Mouse (Mus musculus): ENCODE results near the gene Gtf3c2. TPM values are rescaled to one million over a fixed set of nuclear protein-coding genes. Genes with fewer than 3 reads are reported as not detected.

The Gtf3c2 gene
- polyA plus RNA-seq, 1 experiment from 2014 or later = 56.6 TPM

DNA sequence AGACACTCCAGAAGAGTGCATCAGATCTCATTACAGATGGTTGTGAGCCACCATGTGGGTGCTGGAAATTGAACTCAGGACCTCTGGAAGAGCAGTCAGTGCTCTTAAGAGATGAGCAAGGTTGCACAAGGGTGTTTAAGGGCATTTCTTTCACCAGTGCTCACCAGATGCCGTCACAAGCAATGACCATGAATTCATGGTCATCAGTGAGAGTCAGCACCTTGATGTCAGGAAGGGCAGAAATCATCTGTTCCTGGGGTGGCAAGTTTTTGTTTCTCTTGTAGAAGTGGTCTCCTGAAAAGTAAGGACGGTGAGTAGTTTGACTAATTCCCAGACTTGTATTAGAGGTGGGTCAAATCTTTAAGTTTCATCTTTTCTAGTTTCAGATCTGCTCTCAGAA lies 23.9 kb upstream of the Gtf3c2 start:
- no peak overlapping the region for H3K27ac ChIP-seq
- H3K4me3 ChIP-seq (replicated peaks) = no peak overlapping the region
- 0 out of 2 replicates have a peak, but pooled peaks cover 4% of the 10 kb centered on the region for H3K9me3 ChIP-seq
- 94% methylated on average over 2 of the region's 2 CpGs for WGBS
- no peak overlapping the region for H3K4me2 ChIP-seq (replicated peaks)
- ATAC-seq = no peak
- H3K27me3 ChIP-seq (replicated peaks) = no peaks in the 10 kb centered on the region
- no peak overlapping the region for H3K9ac ChIP-seq
- H3K36me3 ChIP-seq = peaks cover 48% of the 10 kb centered on the region
- peaks cover 16% of the 10 kb centered on the region for H3K4me1 ChIP-seq (replicated peaks)

- Histone ChIP-seq H3K36me3 (peaks cover 55% of the 10 kb centered on the region), H3K27me3 (replicated peaks) (no peaks in the 10 kb centered on the region), H3K9ac (no peak overlapping the region), H3K9me3 (0 out of 2 replicates have a peak, but pooled peaks cover 4% of the 10 kb centered on the region), H3K27ac (peak overlapping the region; percentile 84), H3K4me1 (replicated peaks) (peaks cover 16% of the 10 kb centered on the region), H3K4me3 (replicated peaks) (peak overlapping the region; percentile 89), H3K4me2 (replicated peaks) (peak overlapping the region; percentile 72)
- no peak for ATAC-seq
- 86% methylated on average over 7 of the region's 7 CpGs for WGBS
Observed at GRCm38 (mm10) chr5:31202933-31203332, 23.0 kb upstream of the Gtf3c2 start.

- Histone ChIP-seq H3K36me3 (peaks cover 56% of the 10 kb centered on the region), H3K4me2 (replicated peaks) (peak within 1 kb of the TSS; percentile 85), H3K9me3 (0 out of 2 replicates have a peak, but pooled peaks cover 4% of the 10 kb centered on the region), H3K4me3 (replicated peaks) (peak within 1 kb of the TSS; percentile 89), H3K4me1 (replicated peaks) (peaks cover 16% of the 10 kb centered on the region), H3K9ac (peak within 1 kb of the TSS; percentile 80), H3K27ac (peak within 1 kb of the TSS; percentile 84), H3K27me3 (replicated peaks) (no peaks in the 10 kb centered on the region)
- peak; percentile 98 for ATAC-seq
- WGBS = under 1% methylated on average over 53 of the region's 53 CpGs
Observed at GRCm38 (mm10) chr5:31201742-31202590, 22.0 kb upstream of the Gtf3c2 start, which contains the start of gene Zfp513. Gene Zfp513 (minus strand): TSS chr5:31202303.

GRCm38 (mm10) chr5:31201042-31201741 lies 21.2 kb upstream of the Gtf3c2 start:
- Histone ChIP-seq H3K36me3 (peaks cover 60% of the 10 kb centered on the region), H3K9ac (peak overlapping the region; percentile 80), H3K9me3 (0 out of 2 replicates have a peak, but pooled peaks cover 4% of the 10 kb centered on the region), H3K27me3 (replicated peaks) (no peaks in the 10 kb centered on the region), H3K4me2 (replicated peaks) (peak overlapping the region; percentile 85), H3K27ac (peak overlapping the region; percentile 80), H3K4me3 (replicated peaks) (peak overlapping the region; percentile 89), H3K4me1 (replicated peaks) (peaks cover 16% of the 10 kb centered on the region)
- 12% methylated on average over 13 of the region's 13 CpGs for WGBS
- ATAC-seq = no peak

DNA sequence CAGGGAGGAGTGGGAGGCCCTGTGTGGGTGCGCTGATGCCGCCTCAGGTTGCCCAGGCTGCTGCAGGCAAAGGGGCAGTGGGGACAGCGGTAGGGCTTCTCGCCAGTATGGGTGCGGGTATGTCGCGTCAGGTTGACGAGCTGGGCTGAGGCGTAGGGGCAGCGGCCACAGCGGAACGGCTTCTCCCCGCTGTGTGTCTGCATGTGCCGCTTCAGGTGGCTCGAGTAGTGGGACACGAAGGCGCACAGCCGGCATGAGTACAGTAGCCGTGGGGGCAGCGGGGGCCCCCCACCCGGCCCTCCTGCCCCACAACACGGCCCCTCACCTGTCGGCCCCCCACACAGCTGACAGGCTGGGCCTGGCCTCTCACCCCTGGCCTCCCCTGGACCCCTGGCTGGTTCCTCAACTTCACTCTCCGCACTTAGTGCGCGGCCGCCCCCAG lies 20.4 kb upstream of the Gtf3c2 start:
- Histone ChIP-seq H3K4me1 (replicated peaks) (peaks cover 16% of the 10 kb centered on the region), H3K9ac (peak overlapping the region; percentile 80; the same call in 1 of the 2 replicates), H3K27me3 (replicated peaks) (no peaks in the 10 kb centered on the region), H3K9me3 (0 out of 2 replicates have a peak, but pooled peaks cover 4% of the 10 kb centered on the region), H3K36me3 (peaks cover 65% of the 10 kb centered on the region), H3K4me3 (replicated peaks) (no peak overlapping the region), H3K27ac (no peak overlapping the region), H3K4me2 (replicated peaks) (peak overlapping the region; percentile 85; the same call in 1 of the 2 replicates)
- WGBS = 92% methylated on average over 27 of the region's 27 CpGs
- ATAC-seq = no peak

- no peak overlapping the region for H3K27ac ChIP-seq
- no peaks in the 10 kb centered on the region for H3K27me3 ChIP-seq (replicated peaks)
- 81% methylated on average over 9 of the region's 9 CpGs for WGBS
- ATAC-seq = no peak
- H3K4me1 ChIP-seq (replicated peaks) = peaks cover 16% of the 10 kb centered on the region
- no peak overlapping the region for H3K4me2 ChIP-seq (replicated peaks)
- 0 out of 2 replicates have a peak, but pooled peaks cover 4% of the 10 kb centered on the region for H3K9me3 ChIP-seq
- peaks cover 66% of the 10 kb centered on the region for H3K36me3 ChIP-seq
- no peak overlapping the region for H3K9ac ChIP-seq
- H3K4me3 ChIP-seq (replicated peaks) = no peak overlapping the region
Observed at GRCm38 (mm10) chr5:31199893-31200292, 19.9 kb upstream of the Gtf3c2 start.

GRCm38 (mm10) chr5:31199321-31199892 lies 19.5 kb upstream of the Gtf3c2 start:
- Histone ChIP-seq H3K4me1 (replicated peaks) (peaks cover 17% of the 10 kb centered on the region), H3K27me3 (replicated peaks) (no peaks in the 10 kb centered on the region), H3K36me3 (peaks cover 61% of the 10 kb centered on the region), H3K4me3 (replicated peaks) (no peak overlapping the region), H3K9ac (no peak overlapping the region), H3K4me2 (replicated peaks) (no peak overlapping the region), H3K9me3 (0 out of 2 replicates have a peak, but pooled peaks cover 4% of the 10 kb centered on the region), H3K27ac (no peak overlapping the region)
- ATAC-seq = no peak
- WGBS = 91% methylated on average over 19 of the region's 19 CpGs

GRCm38 (mm10) chr5:31198616-31199320 lies 18.8 kb upstream of the Gtf3c2 start:
- H3K36me3 ChIP-seq = peaks cover 57% of the 10 kb centered on the region
- no peak overlapping the region for H3K27ac ChIP-seq
- WGBS = 83% methylated on average over 5 of the region's 5 CpGs
- no peak overlapping the region for H3K4me2 ChIP-seq (replicated peaks)
- H3K4me1 ChIP-seq (replicated peaks) = peaks cover 23% of the 10 kb centered on the region
- no peak for ATAC-seq
- no peak overlapping the region for H3K9ac ChIP-seq
- 0 out of 2 replicates have a peak, but pooled peaks cover 4% of the 10 kb centered on the region for H3K9me3 ChIP-seq
- H3K4me3 ChIP-seq (replicated peaks) = no peak overlapping the region
- no peaks in the 10 kb centered on the region for H3K27me3 ChIP-seq (replicated peaks)

- Histone ChIP-seq H3K4me2 (replicated peaks) (no peak overlapping the region), H3K27me3 (replicated peaks) (no peaks in the 10 kb centered on the region), H3K9me3 (0 out of 2 replicates have a peak, but pooled peaks cover 4% of the 10 kb centered on the region), H3K36me3 (peaks cover 57% of the 10 kb centered on the region), H3K27ac (no peak overlapping the region), H3K4me1 (replicated peaks) (peaks cover 22% of the 10 kb centered on the region), H3K4me3 (replicated peaks) (no peak overlapping the region), H3K9ac (no peak overlapping the region)
- no peak for ATAC-seq
- 81% methylated on average over 9 of the region's 9 CpGs for WGBS
Observed at GRCm38 (mm10) chr5:31198170-31198569, 18.2 kb upstream of the Gtf3c2 start.

DNA sequence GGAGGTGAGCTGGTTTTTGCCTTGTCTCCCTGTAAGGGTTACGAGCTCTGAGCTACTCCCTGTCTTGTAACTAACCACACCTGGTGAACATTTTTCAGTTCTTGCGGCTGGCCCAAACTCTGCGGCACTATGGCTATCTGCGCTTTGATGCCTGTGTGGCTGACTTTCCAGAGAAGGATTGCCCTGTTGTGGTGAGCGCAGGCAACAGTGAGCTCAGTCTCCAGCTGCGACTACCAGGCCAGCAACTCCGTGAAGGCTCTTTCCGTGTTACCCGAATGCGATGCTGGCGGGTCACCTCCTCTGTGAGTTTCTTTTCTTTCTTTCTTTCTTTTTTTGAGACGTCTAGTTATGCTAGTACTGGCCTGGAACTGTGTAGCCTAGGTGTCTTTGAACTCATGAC lies 17.1 kb upstream of the Gtf3c2 start:
- Histone ChIP-seq H3K27me3 (replicated peaks) (no peaks in the 10 kb centered on the region), H3K27ac (no peak overlapping the region), H3K9ac (no peak overlapping the region), H3K36me3 (peaks cover 52% of the 10 kb centered on the region), H3K9me3 (0 out of 2 replicates have a peak, but pooled peaks cover 4% of the 10 kb centered on the region), H3K4me2 (replicated peaks) (no peak overlapping the region), H3K4me1 (replicated peaks) (peaks cover 20% of the 10 kb centered on the region), H3K4me3 (replicated peaks) (no peak overlapping the region)
- ATAC-seq = no peak
- 95% methylated on average over 12 of the region's 12 CpGs for WGBS

DNA sequence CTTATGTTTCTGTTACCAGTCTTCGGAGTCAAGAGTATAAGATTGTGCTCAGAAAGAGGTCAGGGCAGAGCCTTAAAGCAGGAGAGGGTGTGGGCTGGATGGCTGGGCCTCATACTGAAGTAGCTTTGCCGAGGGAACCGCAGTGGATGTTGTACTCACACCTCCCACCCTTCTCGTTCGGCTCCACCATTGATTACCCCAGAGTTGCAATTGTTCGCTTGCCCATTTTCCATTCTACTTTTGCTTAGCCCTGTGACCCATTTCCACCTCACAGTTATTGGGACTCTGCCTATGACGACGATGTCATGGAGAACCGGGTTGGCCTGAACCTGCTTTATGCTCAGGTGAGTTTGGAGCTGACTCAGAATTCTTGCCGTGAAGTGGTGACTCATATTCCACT lies 16.3 kb upstream of the Gtf3c2 start:
- no peak overlapping the region for H3K27ac ChIP-seq
- H3K4me3 ChIP-seq (replicated peaks) = no peak overlapping the region
- 0 out of 2 replicates have a peak, but pooled peaks cover 4% of the 10 kb centered on the region for H3K9me3 ChIP-seq
- no peak overlapping the region for H3K9ac ChIP-seq
- peaks cover 52% of the 10 kb centered on the region for H3K36me3 ChIP-seq
- H3K27me3 ChIP-seq (replicated peaks) = no peaks in the 10 kb centered on the region
- no peak overlapping the region for H3K4me2 ChIP-seq (replicated peaks)
- H3K4me1 ChIP-seq (replicated peaks) = peaks cover 26% of the 10 kb centered on the region
- no peak for ATAC-seq
- WGBS = 92% methylated on average over 10 of the region's 10 CpGs
